Mouse (Mus musculus) brain, embryonic 14.5 days (tissue): ENCODE measurements around the gene Zfp423.

Experiments used
- CTCF ChIP-seq: fragments of 200-500 bp; IDR thresholded peaks from 2 replicates; pipeline ENCODE4 v1.5.1; 2012; ENCODE audit warnings: inconsistent platforms, mild to moderate bottlenecking, moderate library complexity, borderline replicate concordance; ENCODE audit not compliant: insufficient read depth, insufficient read length; ENCODE audit errors: extremely low read depth
- POLR2A ChIP-seq: fragments of 200-500 bp; IDR thresholded peaks from 2 replicates; pipeline ENCODE4 v1.6.1; 2012; ENCODE audit warnings: mild to moderate bottlenecking, inconsistent platforms, borderline replicate concordance; ENCODE audit not compliant: poor library complexity, insufficient read depth, insufficient read length, severe bottlenecking; ENCODE audit errors: extremely low read depth

- TF ChIP-seq CTCF = peak; percentile 26
- no peak for TF ChIP-seq POLR2A
These were observed 211.8 kb downstream of the Zfp423 start for GRCm38 (mm10) chr8:87747582-87747981.
